Mouse (Mus musculus): ENCODE data around the gene Ipo4.

Gene Ipo4

DNA sequence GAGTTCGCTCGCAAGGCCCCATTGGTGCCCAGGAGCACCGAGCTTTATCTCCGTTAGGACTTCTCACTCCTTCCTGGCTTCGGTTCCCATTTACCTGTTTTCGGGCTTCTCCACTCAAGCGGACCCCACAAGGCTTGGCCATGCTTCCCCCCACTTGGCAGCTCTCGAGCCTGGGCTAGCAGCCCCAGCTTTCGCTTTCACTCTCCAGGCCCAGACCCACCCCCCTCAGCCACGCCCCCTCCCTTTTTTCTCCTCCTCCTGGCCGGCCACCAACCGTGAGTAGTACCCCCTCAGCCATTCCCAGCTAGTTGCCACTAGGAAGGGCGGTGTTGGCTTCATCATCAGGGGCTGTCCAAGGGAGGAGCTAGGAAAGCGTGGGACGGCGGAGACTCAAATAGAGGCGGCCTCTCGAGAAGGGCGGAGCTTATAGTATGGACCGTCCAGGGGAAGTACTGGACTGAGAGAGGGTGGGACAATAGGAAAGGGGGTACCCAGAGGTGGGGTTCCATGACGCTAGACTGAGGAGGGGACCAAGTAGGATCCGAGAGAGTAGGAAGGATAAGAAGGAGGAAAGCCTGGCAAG, 44.9 kb downstream of the Ipo4 start, which contains the start of gene Psme2:
Gene Psme2 (minus strand): TSS at position 366 of the 583 bp plus-strand sequence.
- peak; percentile 97 to 98 for DNase-seq (ENCODE audit: inconsistent age in 2 of 2, low spot score in 1 of 2)

DNA sequence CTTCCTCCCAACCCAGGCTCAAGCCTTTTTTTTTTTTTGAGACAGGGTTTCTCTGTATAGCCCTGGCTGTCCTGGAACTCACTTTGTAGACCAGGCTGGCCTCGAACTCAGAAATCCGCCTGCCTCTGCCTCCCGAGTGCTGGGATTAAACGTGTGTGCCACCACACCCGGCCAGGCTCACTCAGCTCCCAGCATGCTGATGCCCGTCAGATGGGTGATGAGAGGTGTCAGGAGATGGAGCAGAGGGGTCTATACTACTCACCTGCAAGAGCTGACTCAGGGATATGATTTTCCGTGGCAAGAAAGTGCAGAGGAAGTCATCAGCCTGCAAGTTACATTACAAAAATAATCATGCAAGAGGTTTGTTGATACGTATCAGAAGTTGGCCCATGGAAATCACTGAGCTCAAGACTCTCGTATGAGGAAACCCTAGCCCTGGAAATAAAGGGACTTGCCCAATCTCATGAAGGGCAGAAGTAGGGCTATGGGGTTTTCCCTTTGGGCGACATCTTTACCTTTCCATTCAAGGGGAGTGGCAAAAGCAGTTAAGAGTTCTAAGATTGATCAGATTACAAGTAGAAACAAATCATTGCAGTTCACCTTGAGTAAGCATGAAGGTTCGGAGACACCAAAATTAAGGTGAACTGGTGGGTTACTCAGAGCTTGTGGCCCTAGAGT, 45.8 kb downstream of the Ipo4 start:
- peak in 1 of 2 experiments; percentile 14 for DNase-seq (ENCODE audit: inconsistent age in 2 of 2, low spot score in 1 of 2)

DNA sequence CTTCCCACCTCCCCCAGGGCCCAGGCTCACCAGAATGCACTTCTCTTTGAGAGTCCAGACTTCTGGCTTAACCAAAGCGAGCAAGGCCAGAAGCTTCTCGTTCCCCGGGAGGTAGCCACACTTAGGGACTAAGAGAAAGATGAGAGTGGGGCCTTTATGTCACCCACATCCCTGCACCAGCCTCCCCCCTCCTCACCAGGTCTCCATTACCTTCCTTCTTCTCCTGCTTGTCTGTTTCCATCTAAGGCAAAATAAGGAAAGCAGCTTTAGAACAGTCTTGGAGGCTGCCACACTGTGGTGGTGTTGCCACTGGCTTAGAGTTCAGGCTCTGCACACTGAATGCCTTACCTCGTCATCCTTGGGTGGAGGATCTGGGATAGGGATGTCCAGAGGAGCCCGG, 46.5 kb downstream of the Ipo4 start:
- no peak for DNase-seq (ENCODE audit: inconsistent age in 2 of 2, low spot score in 1 of 2)

DNA sequence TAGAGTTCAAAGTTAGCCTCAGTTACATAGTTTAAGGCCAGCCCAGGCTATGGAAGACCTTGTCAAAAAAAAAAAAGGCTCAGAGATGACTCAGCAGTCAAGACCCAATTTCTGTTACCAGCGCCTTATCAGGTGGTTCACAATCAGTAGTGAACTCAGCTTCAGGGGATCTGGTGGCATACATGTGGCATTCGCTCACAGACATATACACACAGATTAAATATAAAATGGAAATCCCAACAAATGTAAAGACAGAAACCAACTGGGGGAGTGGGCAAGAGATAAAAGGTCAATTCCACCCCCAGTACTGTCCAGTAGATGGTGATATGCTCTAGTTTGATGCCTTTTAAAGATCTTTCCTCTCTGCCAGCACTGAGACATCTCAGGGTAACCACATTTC, 49.6 kb downstream of the Ipo4 start:
- DNase-seq (ENCODE audit: inconsistent age in 2 of 2, low spot score in 1 of 2) = peak in 1 of 2 experiments; percentile 54

DNA sequence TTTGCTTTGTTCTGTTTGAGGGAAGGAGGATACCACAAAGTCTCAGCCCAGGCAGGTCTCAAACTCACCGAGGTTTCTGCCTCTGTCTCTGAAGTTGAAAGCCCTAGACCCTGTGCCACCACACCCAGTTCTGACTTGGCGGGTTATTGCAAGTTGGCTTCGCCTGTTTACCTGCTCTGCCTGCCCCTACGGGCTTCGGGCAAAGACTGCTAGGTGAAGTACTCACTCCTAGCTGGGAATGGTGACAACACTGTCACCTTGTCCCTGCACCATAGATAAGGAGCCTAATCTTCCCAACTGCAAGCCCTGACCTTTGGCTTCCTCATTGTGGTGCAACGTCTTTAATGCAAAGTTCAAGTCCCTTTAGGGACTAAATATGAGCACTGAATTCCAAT, 50.2 kb downstream of the Ipo4 start:
- DNase-seq (ENCODE audit: inconsistent age in 2 of 2, low spot score in 1 of 2) = no peak

DNA sequence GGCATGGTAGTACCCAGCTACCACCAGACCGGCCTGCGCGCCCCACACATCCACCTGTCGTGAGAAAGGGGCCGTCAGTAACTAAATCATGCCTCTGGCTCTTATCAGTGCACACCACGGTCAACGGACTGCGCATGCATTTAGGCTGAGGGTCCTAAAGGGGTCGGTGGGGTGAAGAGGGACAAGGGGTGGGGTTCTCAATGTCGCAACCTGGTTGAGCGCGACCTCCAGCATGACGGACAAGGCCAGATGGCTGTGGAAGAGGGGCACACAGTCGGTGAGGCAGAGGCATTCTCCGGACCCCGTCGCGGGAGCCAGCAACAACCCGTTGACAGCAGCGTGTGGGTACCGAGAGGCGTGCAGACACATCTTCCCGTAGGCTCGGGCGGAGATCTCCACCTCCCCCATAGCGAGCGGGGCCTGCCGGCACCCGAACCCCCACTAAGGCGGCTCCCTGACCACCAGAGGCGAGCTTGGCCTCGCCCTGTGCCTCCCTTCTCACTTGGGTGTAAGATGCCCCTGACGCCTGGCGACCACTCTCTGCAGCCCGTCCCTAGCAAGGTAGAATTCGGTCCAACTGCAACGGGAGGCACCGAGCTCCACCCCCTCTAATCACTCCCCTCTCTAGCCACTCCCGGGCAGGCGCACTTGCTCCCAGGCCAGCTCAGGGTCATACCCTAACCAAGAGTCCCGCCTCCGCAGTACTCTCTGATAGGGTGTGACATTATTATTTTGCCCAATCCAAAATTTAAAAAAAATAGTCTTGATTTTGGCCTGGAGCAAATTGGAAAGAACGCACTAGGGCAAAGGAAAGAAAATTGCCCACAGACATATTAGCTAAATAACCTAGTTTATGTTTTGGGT, 50.8 kb downstream of the Ipo4 start, which contains the start of gene Emc9:
Gene Emc9 (minus strand): TSS at position 601 of the 864 bp plus-strand sequence.
- DNase-seq (ENCODE audit: inconsistent age in 2 of 2, low spot score in 1 of 2) = peak; percentile 91 to 96

DNA sequence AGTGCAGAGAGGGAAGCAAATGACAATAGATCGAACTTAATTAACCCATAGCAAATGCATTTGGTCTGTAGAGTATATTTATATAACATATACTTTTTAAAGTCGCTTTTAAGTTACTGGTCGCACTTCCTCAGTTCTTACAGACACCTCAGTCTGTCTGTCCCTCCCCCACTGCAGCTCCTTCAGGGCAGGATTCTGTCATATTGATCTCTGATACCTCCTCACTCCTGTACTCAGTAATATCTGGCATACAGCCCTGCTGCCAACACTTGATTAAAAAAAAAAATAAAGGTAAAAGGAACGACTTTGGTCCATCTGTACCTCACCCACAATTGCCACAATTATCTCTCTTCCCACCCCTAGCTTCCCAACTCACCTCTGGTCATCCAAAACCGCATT, 51.5 kb downstream of the Ipo4 start:
- DNase-seq (ENCODE audit: inconsistent age in 2 of 2, low spot score in 1 of 2) = no peak

DNA sequence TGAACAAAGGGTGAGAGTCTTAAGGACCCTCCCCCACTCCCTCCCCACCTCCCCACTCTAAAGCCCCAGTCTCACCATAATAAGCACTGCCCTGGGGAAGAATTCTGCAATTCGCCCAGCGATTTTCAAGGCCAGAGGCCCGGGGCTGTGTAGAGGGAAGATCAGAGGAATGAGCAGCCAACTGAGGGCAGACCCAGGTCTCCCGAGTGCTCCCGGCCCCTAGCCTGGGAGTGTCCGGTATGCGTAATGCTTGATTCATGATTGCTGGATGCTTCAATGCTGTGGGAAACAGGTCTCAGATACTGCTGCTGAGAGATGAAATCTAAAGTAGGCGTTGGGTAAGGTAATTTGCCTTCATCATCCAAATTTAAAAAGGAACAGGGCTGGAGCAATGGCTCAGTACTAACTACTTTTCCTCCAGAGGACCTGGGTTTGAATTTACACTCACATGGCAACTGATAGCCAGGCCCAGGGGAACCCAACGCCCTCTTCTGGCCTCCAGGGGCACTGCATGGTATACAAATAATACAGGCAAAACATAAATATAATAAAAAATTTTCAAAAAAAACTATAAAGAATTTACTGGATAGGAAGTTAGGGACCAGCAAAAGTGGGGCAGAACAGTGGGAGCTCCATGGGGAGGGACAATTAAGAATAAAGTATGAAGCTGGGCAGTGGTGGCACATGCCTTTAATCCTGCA, 53.6 kb downstream of the Ipo4 start:
- DNase-seq (ENCODE audit: inconsistent age in 2 of 2, low spot score in 1 of 2) = peak; percentile 37 to 71

DNA sequence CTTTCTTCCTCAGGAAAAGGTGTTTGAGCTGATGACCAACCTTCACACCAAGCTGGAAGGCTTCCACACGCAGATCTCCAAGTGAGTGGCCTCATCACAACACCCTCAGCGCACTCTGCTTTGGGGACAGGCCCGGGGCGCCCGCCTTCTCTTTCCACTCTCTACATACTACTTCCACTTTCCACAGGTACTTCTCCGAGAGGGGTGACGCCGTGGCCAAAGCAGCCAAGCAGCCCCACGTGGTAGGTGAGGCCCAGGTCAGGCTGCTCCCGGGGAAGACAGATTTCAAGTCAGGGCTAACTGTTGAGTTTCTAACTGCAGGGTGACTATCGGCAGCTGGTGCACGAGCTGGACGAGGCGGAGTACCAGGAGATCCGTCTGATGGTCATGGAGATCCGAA, 55.0 kb downstream of the Ipo4 start:
- peak in 1 of 2 experiments; percentile 24 for DNase-seq (ENCODE audit: inconsistent age in 2 of 2, low spot score in 1 of 2)

DNA sequence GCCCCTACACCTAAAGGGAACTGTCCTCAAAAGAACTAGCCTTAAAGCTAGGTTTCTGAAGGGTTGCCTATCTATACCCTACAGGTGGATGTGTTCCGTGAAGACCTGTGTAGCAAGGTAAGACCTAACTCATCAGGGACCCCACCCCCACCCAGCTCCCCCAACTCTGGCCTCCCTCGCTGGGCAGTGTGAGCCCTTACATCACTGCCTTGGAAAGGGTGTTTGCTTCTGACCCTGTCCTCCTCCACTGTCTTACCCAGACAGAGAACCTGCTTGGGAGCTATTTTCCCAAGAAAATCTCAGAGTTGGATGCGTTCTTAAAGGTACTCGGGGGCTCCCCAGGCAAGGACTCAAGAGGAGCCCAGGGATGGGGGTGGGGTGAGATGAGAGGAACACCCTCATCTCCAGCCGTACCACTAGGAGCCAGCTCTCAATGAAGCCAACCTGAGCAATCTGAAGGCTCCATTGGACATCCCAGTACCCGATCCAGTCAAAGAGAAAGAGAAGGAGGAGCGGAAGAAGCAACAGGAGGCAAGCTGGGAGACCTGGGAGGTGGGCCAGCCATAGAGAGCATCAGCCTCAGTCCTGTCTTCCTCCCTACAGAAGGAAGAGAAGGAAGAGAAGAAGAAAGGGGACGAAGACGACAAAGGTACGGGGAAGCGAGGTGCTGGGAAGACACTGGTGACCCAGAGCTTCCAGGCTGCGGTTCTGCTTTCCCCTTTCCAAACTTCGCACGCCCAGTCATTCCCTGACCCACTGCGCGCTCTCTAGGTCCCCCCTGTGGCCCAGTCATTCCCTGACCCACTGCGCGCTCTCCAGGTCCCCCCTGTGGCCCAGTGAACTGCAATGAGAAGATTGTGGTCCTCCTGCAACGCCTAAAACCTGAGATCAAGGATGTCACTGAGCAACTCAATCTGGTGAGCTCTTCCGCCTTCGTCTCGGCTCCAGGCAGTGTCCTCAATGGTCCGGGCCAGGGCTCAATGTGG, 56.0 kb downstream of the Ipo4 start:
- peak in 1 of 2 experiments; percentile 31 for DNase-seq (ENCODE audit: inconsistent age in 2 of 2, low spot score in 1 of 2)

DNA sequence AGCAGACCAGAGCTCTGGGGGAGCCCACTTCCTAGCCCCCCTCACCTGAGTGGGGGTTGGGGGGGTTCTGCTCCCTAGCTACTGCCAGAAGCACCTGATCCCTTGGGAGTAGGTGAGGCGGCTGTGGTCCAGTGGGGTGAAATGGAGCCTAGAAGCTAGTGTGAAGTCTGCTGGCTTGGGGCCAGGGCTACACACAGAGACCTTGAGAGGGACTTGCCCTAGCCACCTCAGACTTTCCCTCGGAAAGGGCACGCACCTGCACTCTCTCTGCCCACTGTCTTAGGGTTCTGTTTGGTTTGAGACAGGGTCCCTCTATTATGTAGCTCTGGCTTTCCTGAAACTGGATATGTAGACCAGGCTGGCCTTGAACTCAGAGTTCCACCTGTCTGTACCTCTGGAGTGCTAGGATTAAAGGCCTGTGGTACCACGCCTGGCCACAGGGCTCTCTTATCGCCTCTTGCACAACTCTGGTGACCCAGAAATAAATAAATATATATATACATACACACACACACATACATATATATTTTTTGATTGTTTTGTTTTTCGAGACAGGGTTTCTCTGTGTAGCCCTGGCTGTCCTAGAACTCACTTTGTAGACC, 57.0 kb downstream of the Ipo4 start:
- peak; percentile 83 to 94 for DNase-seq (ENCODE audit: inconsistent age in 2 of 2, low spot score in 1 of 2)

DNA sequence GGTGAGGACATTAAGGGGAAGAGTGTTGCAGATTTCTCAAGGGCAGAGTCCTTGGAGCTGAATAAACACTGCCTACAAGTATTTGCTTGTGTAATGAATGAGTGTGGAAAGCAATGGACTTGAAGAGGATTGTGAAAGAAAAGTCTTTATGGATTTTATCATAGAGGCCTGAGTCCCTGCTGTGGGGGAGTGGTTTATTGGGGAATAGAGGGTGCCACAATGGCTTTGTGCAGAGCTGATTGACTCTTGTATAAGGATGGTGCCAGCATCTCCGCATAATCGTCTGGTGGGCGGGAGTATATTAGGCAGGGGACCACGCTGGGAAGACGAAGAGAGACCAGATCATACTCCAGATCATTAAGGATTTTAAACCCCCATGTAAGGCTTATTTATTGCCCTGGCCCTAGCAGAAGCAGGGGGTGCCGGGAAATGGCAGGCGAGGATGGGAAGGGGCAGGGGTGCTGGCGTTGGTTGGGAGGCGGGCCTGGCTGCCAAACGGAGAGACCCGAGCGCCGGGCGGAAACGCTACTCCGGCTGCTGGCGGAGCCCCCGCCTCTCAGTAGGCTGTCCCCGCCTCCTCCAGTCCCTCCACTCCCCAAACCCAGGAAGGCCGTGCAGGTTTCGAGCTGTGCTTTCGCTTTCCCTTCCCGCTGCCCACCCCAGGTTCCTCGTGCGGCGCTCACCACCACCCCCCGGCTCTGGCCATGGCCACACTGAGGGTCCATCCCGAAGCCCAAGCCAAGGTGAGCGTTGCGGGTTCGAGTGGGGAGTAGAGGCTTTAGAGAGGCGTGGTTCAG, 57.7 kb downstream of the Ipo4 start, which contains the start of gene Psme1:
Gene Psme1 (plus strand): TSS at position 253 of the 797 bp plus-strand sequence.
- peak; percentile 90 to 95 for DNase-seq (ENCODE audit: inconsistent age in 2 of 2, low spot score in 1 of 2)

DNA sequence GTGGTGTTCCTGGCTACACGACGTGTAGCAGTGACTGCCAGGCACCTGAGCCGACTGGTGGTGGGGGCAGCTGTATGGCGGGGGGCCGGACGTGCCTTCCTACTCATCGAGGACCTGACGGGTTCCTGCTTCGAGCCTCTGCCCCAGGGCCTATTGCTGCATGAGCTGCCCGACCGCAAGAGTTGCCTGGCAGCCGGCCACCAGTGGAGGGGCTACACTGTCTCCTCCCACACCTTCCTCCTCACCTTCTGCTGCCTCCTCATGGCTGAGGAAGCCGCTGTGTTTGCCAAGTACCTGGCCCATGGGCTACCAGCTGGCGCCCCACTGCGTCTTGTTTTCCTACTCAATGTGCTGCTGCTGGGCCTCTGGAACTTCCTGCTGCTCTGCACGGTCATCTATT, 59.4 kb downstream of the Ipo4 start:
- peak in 1 of 2 experiments; percentile 33 for DNase-seq (ENCODE audit: inconsistent age in 2 of 2, low spot score in 1 of 2)

DNA sequence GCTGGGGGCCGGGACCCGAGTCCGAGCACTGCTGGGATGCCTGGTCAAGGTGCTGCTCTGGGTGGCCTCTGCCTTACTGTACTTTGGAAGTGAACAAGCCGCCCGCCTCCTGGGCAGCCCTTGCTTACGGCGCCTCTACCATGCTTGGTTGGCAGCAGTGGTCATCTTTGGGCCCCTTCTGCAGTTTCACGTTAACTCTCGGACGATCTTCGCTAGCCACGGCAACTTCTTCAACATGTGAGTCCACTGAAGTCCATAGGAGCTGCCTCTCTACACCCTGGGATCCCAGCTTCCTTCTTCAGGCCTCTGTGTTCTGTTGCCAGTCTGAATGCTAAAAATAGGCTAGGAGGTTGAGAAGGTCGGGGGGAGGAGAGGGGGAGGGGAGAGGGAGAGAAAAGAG, 60.0 kb downstream of the Ipo4 start:
- peak; percentile 27 to 56 for DNase-seq (ENCODE audit: inconsistent age in 2 of 2, low spot score in 1 of 2)
